Mouse (Mus musculus) heart, embryonic 16.5 days (tissue): ENCODE data around the gene Syngr2. TPM values are rescaled to one million over a fixed set of nuclear protein-coding genes. Genes with fewer than 3 reads are reported as not detected.

ENCODE experiments used
- ATAC-seq: fragments of 200-750 bp; cut with Nextera tagmentation; replicated peaks from 2 replicates; pipeline ENCODE4 v1.8.0; 2017; ENCODE audit warnings: moderate number of reproducible peaks; ENCODE audit not compliant: insufficient read depth, low FRiP score; ENCODE audit errors: extremely low read depth
- H3K27ac ChIP-seq: fragments of 300-500 bp; sonication (generic); 2 replicates; pipeline ENCODE4 v1.5.1; 2014; ENCODE audit warnings: mild to moderate bottlenecking, low read length, control low read depth, moderate library complexity
- H3K27me3 ChIP-seq: fragments of 300-500 bp; sonication (generic); 2 replicates; pipeline ENCODE4 v1.6.1; 2014; ENCODE audit warnings: low read length, mixed read lengths; ENCODE audit not compliant: control insufficient read depth, insufficient read depth
- H3K36me3 ChIP-seq: fragments of 300-500 bp; sonication (generic); 2 replicates; pipeline ENCODE4 v1.6.1; 2014; ENCODE audit not compliant: control insufficient read depth, insufficient read depth
- H3K4me1 ChIP-seq: fragments of 300-500 bp; sonication (generic); 2 replicates; pipeline ENCODE4 v1.6.1; 2014; ENCODE audit warnings: low read length, mixed read lengths; ENCODE audit not compliant: control insufficient read depth, insufficient read depth
- H3K4me2 ChIP-seq: fragments of 300-500 bp; sonication (generic); 2 replicates; pipeline ENCODE4 v1.6.1; 2014; ENCODE audit warnings: low read depth, mild to moderate bottlenecking, control low read depth, low read length
- H3K4me3 ChIP-seq: fragments of 300-500 bp; sonication (generic); 2 replicates; pipeline ENCODE4 v1.5.1; 2014; ENCODE audit warnings: mild to moderate bottlenecking, control low read depth, low read length
- H3K9ac ChIP-seq: fragments of 300-500 bp; sonication (generic); 2 replicates; pipeline ENCODE4 v1.6.1; 2014; ENCODE audit warnings: low read length, control low read depth
- H3K9me3 ChIP-seq: fragments of 300-500 bp; sonication (generic); replicated peaks from 2 replicates; pipeline ENCODE4 v1.6.1; 2016; ENCODE audit warnings: low read length; ENCODE audit not compliant: control insufficient read depth
- WGBS: fragments of 180-500 bp; shearing (Covaris S2); extraction: QIAGEN DNeasy Blood & Tissue Kit; methylation state at CpG from one replicate; pipeline ENCODE4 v1.1.7; 2014; 5-methylcytosine and 5-hydroxymethylcytosine counted together
- polyA plus RNA-seq: library from polyadenylated mRNA; unstranded; fragments of >200 nt; fragmentation: Nextera tagmentation; extraction: Ambion mirVana; gene quantifications from 2 replicates; pipeline ENCODE4 v1.2.1, GENCODE M21; 2015

Syngr2 gene
- polyA plus RNA-seq, 1 experiment from 2014 or later: 133 TPM

GRCm38 (mm10) chr11:117857462-117857861, 48.0 kb downstream of the Syngr2 start:
- peaks cover 18% of the 10 kb centered on the region for H3K27me3 ChIP-seq
- no peak overlapping the region for H3K9ac ChIP-seq
- H3K9me3 ChIP-seq: no peaks in the 10 kb centered on the region
- WGBS: 91% methylated on average over 10 of the region's 10 CpGs
- H3K4me3 ChIP-seq: no peak overlapping the region
- no peaks in the 10 kb centered on the region for H3K4me1 ChIP-seq
- no peak for ATAC-seq
- H3K27ac ChIP-seq: no peak overlapping the region
- H3K36me3 ChIP-seq: peaks cover 34% of the 10 kb centered on the region
- H3K4me2 ChIP-seq: no peak overlapping the region

- Histone ChIP-seq H3K27me3 (peaks cover 26% of the 10 kb centered on the region), H3K4me2 (no peak overlapping the region), H3K4me1 (no peaks in the 10 kb centered on the region), H3K9ac (no peak overlapping the region), H3K36me3 (peaks cover 25% of the 10 kb centered on the region), H3K9me3 (no peaks in the 10 kb centered on the region), H3K4me3 (no peak overlapping the region), H3K27ac (no peak overlapping the region)
- no peak for ATAC-seq
- WGBS: 67% methylated on average over 3 of the region's 3 CpGs
Measured at GRCm38 (mm10) chr11:117858392-117858791, 48.9 kb downstream of the Syngr2 start.

DNA sequence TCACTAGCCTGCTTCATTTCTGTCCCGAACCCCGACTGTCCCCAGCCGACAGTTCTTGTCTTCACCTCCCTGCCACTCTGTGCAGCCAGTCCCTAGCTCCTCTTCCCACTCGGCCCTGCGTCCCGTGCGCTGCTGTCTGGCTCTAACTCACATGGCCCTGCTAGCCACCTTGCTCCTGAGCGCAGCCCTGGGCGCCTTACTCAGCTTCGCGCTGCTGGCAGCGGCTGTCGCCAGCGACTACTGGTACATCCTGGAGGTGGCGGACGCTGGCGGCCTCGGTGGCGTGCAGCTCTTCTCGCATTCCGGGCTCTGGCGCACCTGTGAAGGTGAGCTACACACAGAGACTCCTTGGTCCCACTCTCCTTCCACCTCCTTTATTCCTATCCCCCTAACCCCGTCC, 51.1 kb downstream of the Syngr2 start, which contains the start of gene Tmem235:
Gene Tmem235, plus strand, starts transcription at position 152 of the 400 bp plus-strand sequence.
- peaks cover 18% of the 10 kb centered on the region for H3K36me3 ChIP-seq
- H3K9me3 ChIP-seq: no peaks in the 10 kb centered on the region
- H3K27ac ChIP-seq: no peak within 1 kb of the TSS
- H3K4me2 ChIP-seq: peak within 1 kb of the TSS; percentile 10; the same call in 1 of the 2 replicates
- no peak for ATAC-seq
- H3K9ac ChIP-seq: 0 out of 2 replicates have a peak within 1 kb of the TSS, but pooled peaks have one; percentile 1
- no peaks in the 10 kb centered on the region for H3K4me1 ChIP-seq
- peaks cover 26% of the 10 kb centered on the region for H3K27me3 ChIP-seq
- no peak within 1 kb of the TSS for H3K4me3 ChIP-seq
- 5% methylated on average over 23 of the region's 23 CpGs for WGBS

DNA sequence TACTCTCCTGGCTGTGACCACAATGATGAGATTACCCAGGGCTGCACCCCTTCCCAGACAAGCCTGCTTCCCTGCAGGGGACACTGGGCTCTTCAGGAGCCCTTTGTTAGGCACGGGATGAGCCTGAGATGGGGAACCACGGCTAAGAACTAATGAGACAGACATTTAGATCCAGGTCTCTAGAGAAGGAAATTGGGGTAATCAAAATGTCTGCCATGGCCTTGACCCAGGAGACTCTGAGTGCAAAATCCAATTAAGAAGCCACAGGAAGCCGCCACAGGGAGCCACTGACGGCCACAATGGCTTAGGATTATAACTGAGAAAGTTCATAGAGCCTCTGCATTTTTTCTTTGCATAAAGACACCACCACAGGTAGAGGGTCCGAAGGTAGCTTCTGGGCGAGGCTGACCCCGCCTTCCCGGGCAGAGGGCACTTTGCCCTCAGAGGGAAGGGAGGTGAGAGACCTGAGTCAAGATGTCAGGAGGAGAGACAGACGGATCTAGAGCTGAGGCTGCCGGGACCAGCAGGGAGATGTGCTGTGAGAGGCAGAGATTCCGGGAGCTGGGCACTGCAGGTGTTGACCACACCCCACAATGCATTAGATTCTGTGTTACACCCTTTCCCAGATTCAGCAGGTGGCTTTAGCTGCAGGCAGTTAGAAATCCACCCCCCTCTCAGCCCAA, 53.8 kb downstream of the Syngr2 start:
- peaks cover 26% of the 10 kb centered on the region for H3K27me3 ChIP-seq

More for the DNA sequence above, 53.8 kb downstream of the Syngr2 start:
- no peak overlapping the region for H3K4me2 ChIP-seq
- H3K9ac ChIP-seq: no peak overlapping the region
- H3K9me3 ChIP-seq: no peaks in the 10 kb centered on the region
- ATAC-seq: no peak
- no peaks in the 10 kb centered on the region for H3K4me1 ChIP-seq
- H3K4me3 ChIP-seq: no peak overlapping the region
- no peak overlapping the region for H3K27ac ChIP-seq
- 49% methylated on average over 11 of the region's 11 CpGs for WGBS
- H3K36me3 ChIP-seq: no peaks in the 10 kb centered on the region

Other genes with a start within 250 kb of the Syngr2 start
- 6.1 and 6.5 TPM in 2 replicates for gene Tnrc6c, start 155.4 kb upstream of the Syngr2 start, polyA plus RNA-seq
- 4.1 and 6.0 TPM in 2 replicates for gene Tmc8, start 27.6 kb upstream of the Syngr2 start, polyA plus RNA-seq
- 28.4 and 30.8 TPM in 2 replicates for gene Tmc6, start 27.5 kb upstream of the Syngr2 start, polyA plus RNA-seq
- gene 6030468B19Rik, start 12.0 kb upstream of the Syngr2 start, polyA plus RNA-seq: 0.32 and 0.39 TPM in 2 replicates
- gene Gm20708, start within 50 bp of the Syngr2 start, polyA plus RNA-seq: 0.92 and 2.4 TPM in 2 replicates
- 17.5 and 20.8 TPM in 2 replicates for gene Afmid, start 16.3 kb downstream of the Syngr2 start, polyA plus RNA-seq
- gene Tk1, start 16.4 kb downstream of the Syngr2 start, polyA plus RNA-seq: 108 and 114 TPM in 2 replicates
- gene Birc5, start 39.6 kb downstream of the Syngr2 start, polyA plus RNA-seq: 228 and 244 TPM in 2 replicates
- not detected in 2 replicates for gene Tmem235, start 51.1 kb downstream of the Syngr2 start, polyA plus RNA-seq
- gene Tha1, start 63.8 kb downstream of the Syngr2 start, polyA plus RNA-seq: 6.5 and 7.4 TPM in 2 replicates
- 7.2 and 8.2 TPM in 2 replicates for gene Socs3, start 160.4 kb downstream of the Syngr2 start, polyA plus RNA-seq
- 26.9 and 28.9 TPM in 2 replicates for gene Pgs1, start 176.6 kb downstream of the Syngr2 start, polyA plus RNA-seq